Mouse (Mus musculus): ENCODE measurements around the gene Inafm2.

Inafm2 gene

GRCm38 (mm10) chr2:118745232-118745884, at the start of gene Inafm2:
Inafm2 (plus strand) TSS chr2:118745758.
- no peak for DNase-seq (ENCODE audit: low spot score)

- no peak for DNase-seq (ENCODE audit: low spot score)
These were observed 48.9 kb upstream of the Inafm2 start for GRCm38 (mm10) chr2:118696451-118697308.

- DNase-seq (ENCODE audit: low spot score) = no peak
These were observed 48.2 kb upstream of the Inafm2 start for GRCm38 (mm10) chr2:118697311-118697877.

GRCm38 (mm10) chr2:118697955-118698354, 47.6 kb upstream of the Inafm2 start:
- DNase-seq (ENCODE audit: low spot score) = no peak

- DNase-seq (ENCODE audit: low spot score) = peak; percentile 42
These were observed 45.1 kb upstream of the Inafm2 start for GRCm38 (mm10) chr2:118700179-118701062.

GRCm38 (mm10) chr2:118701161-118701560, 44.4 kb upstream of the Inafm2 start:
- no peak for DNase-seq (ENCODE audit: low spot score)

- DNase-seq (ENCODE audit: low spot score) = no peak
These were observed 43.3 kb upstream of the Inafm2 start for GRCm38 (mm10) chr2:118701971-118702882.

- DNase-seq (ENCODE audit: low spot score) = no peak
These were observed 42.4 kb upstream of the Inafm2 start for GRCm38 (mm10) chr2:118702883-118703761.

GRCm38 (mm10) chr2:118703913-118704730, 41.4 kb upstream of the Inafm2 start, which contains the start of gene Ankrd63:
Ankrd63 (minus strand) TSS chr2:118703963.
- no peak for DNase-seq (ENCODE audit: low spot score)

- DNase-seq (ENCODE audit: low spot score) = no peak
These were observed 39.1 kb upstream of the Inafm2 start for GRCm38 (mm10) chr2:118706436-118706835.

- no peak for DNase-seq (ENCODE audit: low spot score)
These were observed 37.1 kb upstream of the Inafm2 start for GRCm38 (mm10) chr2:118708472-118708871.

GRCm38 (mm10) chr2:118709655-118710221, 35.8 kb upstream of the Inafm2 start:
- DNase-seq (ENCODE audit: low spot score) = no peak

GRCm38 (mm10) chr2:118711038-118711494, 34.5 kb upstream of the Inafm2 start:
- DNase-seq (ENCODE audit: low spot score) = no peak

- no peak for DNase-seq (ENCODE audit: low spot score)
These were observed 31.9 kb upstream of the Inafm2 start for GRCm38 (mm10) chr2:118713631-118714030.

- DNase-seq (ENCODE audit: low spot score) = no peak
These were observed 31.3 kb upstream of the Inafm2 start for GRCm38 (mm10) chr2:118714230-118714629.

- no peak for DNase-seq (ENCODE audit: low spot score)
These were observed 28.9 kb upstream of the Inafm2 start for GRCm38 (mm10) chr2:118716677-118717076.

GRCm38 (mm10) chr2:118723693-118724486, 21.7 kb upstream of the Inafm2 start:
- DNase-seq (ENCODE audit: low spot score) = no peak

- no peak for DNase-seq (ENCODE audit: low spot score)
These were observed 20.0 kb upstream of the Inafm2 start for GRCm38 (mm10) chr2:118725511-118725910.

All from layer of hippocampus, adult 9-10 months (tissue).